Mouse (Mus musculus) CH12.LX (cell line): ENCODE measurements around the gene Pex14. TPM values are rescaled to one million over a fixed set of nuclear protein-coding genes. Genes with fewer than 3 reads are reported as not detected.

Source experiments
- DNase-seq: peaks from one replicate; pipeline ENCODE4 v3.0.0-alpha.2; 2013; ENCODE audit errors: extremely low read depth
- H3K27ac ChIP-seq: 2 replicates; pipeline ENCODE4 v1.5.1; 2012; ENCODE audit warnings: low read depth, mild to moderate bottlenecking, control low read depth, moderate library complexity; ENCODE audit not compliant: insufficient read depth
- H3K27me3 ChIP-seq: replicated peaks from 2 replicates; pipeline ENCODE3; 2012; ENCODE audit warnings: inconsistent platforms
- H3K36me3 ChIP-seq, 2 experiments: replicated peaks in 1 of 2; 2 replicates each; pipeline versions ENCODE3 to v1.6.1; 2012; ENCODE audit warnings: inconsistent platforms in 1 of 2, low read length in 1 of 2, mild to moderate bottlenecking in 1 of 2, mixed read lengths in 1 of 2, moderate library complexity in 1 of 2; ENCODE audit not compliant: control insufficient read depth in 1 of 2, insufficient read depth in 1 of 2
- H3K4me1 ChIP-seq, 2 experiments: 2 replicates each; pipeline ENCODE4 v1.6.1; 2012; ENCODE audit warnings: inconsistent platforms in 1 of 2, moderate library complexity in 1 of 2; ENCODE audit not compliant: insufficient read depth in 2 of 2, control insufficient read depth in 1 of 2
- H3K4me2 ChIP-seq: 2 replicates; pipeline ENCODE4 v1.6.1; 2012; ENCODE audit warnings: low read depth, mild to moderate bottlenecking, control low read depth; ENCODE audit not compliant: poor library complexity, insufficient read depth, severe bottlenecking
- H3K4me3 ChIP-seq, 3 experiments: fragments of 150-350 bp in 1 of 3; sonication (generic) in 1 of 3; replicated peaks in 1 of 3; 2 replicates each; pipeline versions ENCODE3 to v1.5.1; 2011 to 2012; ENCODE audit warnings: low read depth in 2 of 3, low read length in 2 of 3, mild to moderate bottlenecking in 2 of 3, moderate library complexity in 2 of 3, control low read depth in 1 of 3, improper control_type of control experiment in 1 of 3, inconsistent platforms in 1 of 3, mixed read lengths in 1 of 3; ENCODE audit not compliant: poor library complexity in 1 of 3
- H3K79me2 ChIP-seq: replicated peaks from 2 replicates; pipeline ENCODE4 v1.6.1; 2012; ENCODE audit warnings: mild to moderate bottlenecking, moderate library complexity; ENCODE audit not compliant: control insufficient read depth, poor library complexity, insufficient read depth, severe bottlenecking; ENCODE audit errors: extremely low read depth
- H3K9ac ChIP-seq: 2 replicates; pipeline ENCODE4 v1.6.1; 2012; ENCODE audit warnings: low read depth, mild to moderate bottlenecking, control low read depth, moderate library complexity; ENCODE audit not compliant: insufficient read depth
- H3K9me3 ChIP-seq: replicated peaks from 2 replicates; pipeline ENCODE3; 2012; ENCODE audit warnings: low read length, inconsistent platforms, mixed read lengths
- BHLHE40 ChIP-seq: IDR thresholded peaks from 2 replicates; pipeline ENCODE4 v1.6.1; 2011; ENCODE audit warnings: mild to moderate bottlenecking, low read depth, low read length, improper control_type of control experiment
- CHD2 ChIP-seq: IDR thresholded peaks from 2 replicates; pipeline ENCODE4 v1.6.1; 2011; ENCODE audit warnings: low read length, improper control_type of control experiment
- CTCF ChIP-seq, 2 experiments: IDR thresholded peaks in 1 of 2; conservative IDR thresholded peaks in 1 of 2; 2 replicates each; pipeline ENCODE4 v1.5.1; 2011 to 2012; ENCODE audit warnings: low read depth in 2 of 2, low read length in 2 of 2, improper control_type of control experiment in 1 of 2, inconsistent platforms in 1 of 2, mild to moderate bottlenecking in 1 of 2, moderate library complexity in 1 of 2
- E2F4 ChIP-seq: IDR thresholded peaks from 2 replicates; pipeline ENCODE4 v1.6.1; 2011; ENCODE audit warnings: low read depth, low read length, improper control_type of control experiment; ENCODE audit not compliant: insufficient replicate concordance
- ELF1 ChIP-seq: IDR thresholded peaks from 2 replicates; pipeline ENCODE4 v1.6.1; 2014; ENCODE audit warnings: low read depth, mild to moderate bottlenecking, inconsistent platforms, low read length, improper control_type of control experiment
- ETS1 ChIP-seq: conservative IDR thresholded peaks from 2 replicates; pipeline ENCODE4 v1.6.1; 2012; ENCODE audit warnings: low read depth, mild to moderate bottlenecking, inconsistent platforms, low read length, improper control_type of control experiment, moderate library complexity
- GABPA ChIP-seq: IDR thresholded peaks from 2 replicates; pipeline ENCODE4 v1.6.1; 2012; ENCODE audit warnings: low read depth, low read length, improper control_type of control experiment, inconsistent platforms; ENCODE audit not compliant: insufficient replicate concordance
- JUN ChIP-seq: IDR thresholded peaks from 2 replicates; pipeline ENCODE4 v1.6.1; 2011; ENCODE audit warnings: low read depth, mild to moderate bottlenecking, low read length, improper control_type of control experiment, moderate library complexity; ENCODE audit not compliant: insufficient read depth
- JUND ChIP-seq: conservative IDR thresholded peaks from 2 replicates; pipeline ENCODE4 v1.6.1; 2011; ENCODE audit warnings: low read depth, low read length, improper control_type of control experiment
- MAFK ChIP-seq: IDR thresholded peaks from 2 replicates; pipeline ENCODE4 v1.6.1; 2011; ENCODE audit warnings: low read length, improper control_type of control experiment; ENCODE audit not compliant: insufficient replicate concordance
- MAX ChIP-seq: IDR thresholded peaks from 2 replicates; pipeline ENCODE4 v1.6.1; 2011; ENCODE audit warnings: low read length, improper control_type of control experiment
- MAZ ChIP-seq: IDR thresholded peaks from 2 replicates; pipeline ENCODE4 v1.6.1; 2012; ENCODE audit warnings: low read depth, mild to moderate bottlenecking, inconsistent platforms, low read length, improper control_type of control experiment, moderate library complexity
- MYC ChIP-seq: IDR thresholded peaks from 2 replicates; pipeline ENCODE4 v1.6.1; 2011; ENCODE audit warnings: low read depth, mild to moderate bottlenecking, improper control_type of control experiment, low read length
- NELFE ChIP-seq: IDR thresholded peaks from 2 replicates; pipeline ENCODE4 v1.6.1; 2011; ENCODE audit warnings: low read depth, low read length, improper control_type of control experiment
- POLR2A ChIP-seq: IDR thresholded peaks from 2 replicates; pipeline ENCODE4 v1.6.1; 2011; ENCODE audit warnings: low read depth, mild to moderate bottlenecking, improper control_type of control experiment, low read length
- POLR2AphosphoS2 ChIP-seq: IDR thresholded peaks from 2 replicates; pipeline ENCODE4 v1.6.1; 2011; ENCODE audit warnings: low read depth, low read length, improper control_type of control experiment
- SIN3A ChIP-seq: IDR thresholded peaks from 2 replicates; pipeline ENCODE4 v1.6.1; 2012; ENCODE audit warnings: low read length, improper control_type of control experiment, inconsistent platforms
- SMC3 ChIP-seq: IDR thresholded peaks from 2 replicates; pipeline ENCODE4 v1.6.1; 2011; ENCODE audit warnings: low read depth, low read length, improper control_type of control experiment
- TBP ChIP-seq: conservative IDR thresholded peaks from 2 replicates; pipeline ENCODE4 v1.6.1; 2011; ENCODE audit warnings: low read depth, low read length, improper control_type of control experiment
- UBTF ChIP-seq: IDR thresholded peaks from 2 replicates; pipeline ENCODE4 v1.6.1; 2012; ENCODE audit warnings: low read depth, mild to moderate bottlenecking, inconsistent platforms, low read length, improper control_type of control experiment, moderate library complexity
- USF1 ChIP-seq: IDR thresholded peaks from 2 replicates; pipeline ENCODE4 v1.6.1; 2014; ENCODE audit warnings: low read depth, mild to moderate bottlenecking, inconsistent platforms, low read length, improper control_type of control experiment
- USF2 ChIP-seq: conservative IDR thresholded peaks from 2 replicates; pipeline ENCODE4 v1.6.1; 2011; ENCODE audit warnings: low read depth, low read length, improper control_type of control experiment
- ZMIZ1 ChIP-seq: IDR thresholded peaks from 2 replicates; pipeline ENCODE4 v1.6.1; 2012; ENCODE audit warnings: low read depth, mild to moderate bottlenecking, inconsistent platforms, low read length, improper control_type of control experiment
- dilution Hi-C: fragments of 300-500 bp; cut with MboI; formaldehyde crosslinking; loops from 2 replicates; pipeline ENCODE4 v1.14.3; 2020; ENCODE audit warnings: low sequenced_read_pairs; ENCODE audit not compliant: extremely low pct_unique_long_range_greater_than_20kb, extremely low pct_ligation_motif_present
- in situ Hi-C: fragments of 300-500 bp; cut with MboI; formaldehyde crosslinking; loops from 3 replicates; pipeline ENCODE4 v1.14.3; 2019; ENCODE audit warnings: low sequenced_read_pairs, low pct_ligation_motif_present, low pct_unique_long_range_greater_than_20kb, mixed read lengths
- polyA plus RNA-seq: library from polyadenylated mRNA; unstranded; fragments of >175 nt; gene quantifications from 2 replicates; pipeline ENCODE4 v1.2.1, GENCODE M21; 2012; ENCODE audit warnings: low read depth; ENCODE audit not compliant: insufficient read length
- total RNA-seq, 2 experiments: library from RNA; depleted of rRNA; stranded (reverse); fragments of 300-350 nt in 1 of 2; fragments of >200 nt in 1 of 2; gene quantifications; 2 replicates each; pipeline ENCODE4 v1.2.3; 2012 to 2014

The Pex14 gene
- total and polyA plus RNA-seq, 3 experiments, result 48.5 to 67.7 (median 63.6) TPM

DNA sequence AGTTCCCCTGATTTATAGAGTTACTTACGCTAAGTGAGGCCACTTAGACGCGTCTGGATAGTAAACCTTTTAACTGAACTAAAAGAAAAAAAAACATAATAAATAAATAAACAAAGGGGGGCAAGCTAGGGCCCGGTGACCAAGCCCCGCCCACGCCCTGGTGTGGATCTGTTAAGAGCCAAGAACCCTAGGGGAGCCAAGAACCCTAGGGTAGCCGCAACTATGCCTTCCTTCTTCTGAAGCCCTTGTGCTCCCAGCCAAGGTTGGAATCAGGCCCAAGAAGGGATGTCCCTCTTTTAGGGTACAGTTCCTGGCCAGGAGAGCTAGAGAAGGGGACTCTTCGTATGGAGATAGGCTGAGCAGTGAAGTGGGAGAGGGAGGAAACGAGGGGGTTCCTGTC, 176.3 kb downstream of the Pex14 start:
- H3K9me3 ChIP-seq, result no peaks in the 10 kb centered on the region
- TF ChIP-seq UBTF, result no peak
- no peak for TF ChIP-seq MYC
- TF ChIP-seq BHLHE40, result no peak
- no peak for TF ChIP-seq CHD2
- TF ChIP-seq MAZ, result no peak
- no peak for TF ChIP-seq POLR2A
- no peak for TF ChIP-seq MAX
- no peak for TF ChIP-seq ELF1
- TF ChIP-seq NELFE, result no peak
- no peak for DNase-seq
- peaks cover 3 to 4% of the 10 kb centered on the region in 2 experiments; a peak in 2 of 4 replicates for H3K4me1 ChIP-seq
- dilution Hi-C loops, result no loop called here
- H3K27me3 ChIP-seq, result peaks cover 47% of the 10 kb centered on the region
- no peak overlapping the region for H3K27ac ChIP-seq
- no peaks in the 10 kb centered on the region for H3K79me2 ChIP-seq
- H3K4me3 ChIP-seq, result no peak overlapping the region
- H3K9ac ChIP-seq, result no peak overlapping the region
- no peaks in the 10 kb centered on the region for H3K36me3 ChIP-seq
- no peak overlapping the region for H3K4me2 ChIP-seq
- in situ Hi-C loops, result no loop called here

DNA sequence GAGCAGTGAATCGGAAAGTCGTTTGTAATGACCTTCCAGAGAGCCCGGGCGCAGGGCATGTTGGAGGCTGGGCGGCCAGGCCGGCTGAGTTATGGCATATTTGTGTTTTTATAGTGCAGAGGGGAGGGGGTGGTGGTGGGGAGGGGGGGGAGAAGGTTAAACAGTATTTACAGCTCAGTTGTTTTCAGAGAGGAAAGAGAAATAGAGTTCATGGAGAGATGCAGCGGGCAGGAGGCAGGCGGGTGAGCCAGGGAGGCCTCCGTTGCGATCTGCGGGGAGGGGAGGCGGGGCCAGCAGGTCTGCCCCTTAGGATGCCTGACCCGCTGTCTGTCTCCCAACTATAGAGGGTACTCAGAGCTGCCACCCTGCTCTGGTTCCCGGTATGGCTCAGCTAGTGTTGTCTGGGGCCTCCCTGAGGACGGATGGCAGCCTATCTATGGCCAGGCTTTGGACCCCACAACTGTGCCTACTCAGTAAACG, 177.4 kb downstream of the Pex14 start:
- TF ChIP-seq CTCF (conservative IDR thresholded peaks at IDR 0.05 in 1 of 2, IDR thresholded peaks at IDR 0.05 in 1 of 2; ENCODE audit: low read depth in 2 of 2, low read length in 2 of 2) (no peak), JUND (no peak), ETS1 (no peak)
- Histone ChIP-seq H3K4me3 (no peak overlapping the region), H3K9me3 (no peaks in the 10 kb centered on the region), H3K27ac (no peak overlapping the region), H3K4me2 (no peak overlapping the region), H3K27me3 (peaks cover 53% of the 10 kb centered on the region), H3K36me3 (no peaks in the 10 kb centered on the region), H3K9ac (no peak overlapping the region), H3K4me1 (no peaks in the 10 kb centered on the region), H3K79me2 (no peaks in the 10 kb centered on the region)
- in situ Hi-C loops, result no loop called here
- DNase-seq, result no peak
- dilution Hi-C loops, result no loop called here

- Histone ChIP-seq H3K27ac (no peak overlapping the region), H3K4me1 (no peaks in the 10 kb centered on the region), H3K9me3 (no peaks in the 10 kb centered on the region), H3K79me2 (no peaks in the 10 kb centered on the region), H3K9ac (no peak overlapping the region)
- in situ Hi-C loops (no loop called here), dilution Hi-C loops (no loop called here)
- TF ChIP-seq ZMIZ1 (no peak), BHLHE40 (no peak), MAX (no peak), CTCF (conservative IDR thresholded peaks at IDR 0.05 in 1 of 2, IDR thresholded peaks at IDR 0.05 in 1 of 2; ENCODE audit: low read depth in 2 of 2, low read length in 2 of 2) (no peak), POLR2AphosphoS2 (no peak), GABPA (no peak), JUND (no peak), USF1 (no peak), MAFK (no peak), USF2 (no peak), SIN3A (no peak), SMC3 (no peak), JUN (no peak), E2F4 (no peak), TBP (no peak)
- TF ChIP-seq, all 38 proteins: peak for 0
- Histone ChIP-seq H3K27me3 (peaks cover 57% of the 10 kb centered on the region), H3K4me2 (no peak overlapping the region), H3K36me3 (no peaks in the 10 kb centered on the region), H3K4me3 (no peak overlapping the region)
- DNase-seq, result no peak
Measured at GRCm38 (mm10) chr4:148920610-148921009, 179.1 kb downstream of the Pex14 start.
